Mouse (Mus musculus) embryonic stem cell, embryonic (primary cell): ENCODE results near the gene Fgfr2.

ENCODE experiments used
- CTCF ChIA-PET, 4 experiments: fragments of 300-600 bp in 2 of 4; fragments of 350-600 bp in 2 of 4; sonication (Branson Sonifier 250); formaldehyde crosslinking; loops; one replicate each; lab custom pipeline; 2022; ENCODE audit warnings: inconsistent platforms in 2 of 4; lab: Charles Lee
- POLR2A ChIA-PET, 4 experiments: fragments of 300-600 bp in 2 of 4; fragments of 350-600 bp in 2 of 4; sonication (Branson Sonifier 250); formaldehyde crosslinking; loops; one replicate each; lab custom pipeline; 2022; ENCODE audit warnings: antibody characterized with exemption in 4 of 4, inconsistent platforms in 1 of 4; lab: Charles Lee

Fgfr2 gene

GRCm38 (mm10) chr7:130251936-130252523 lies 2871.1 kb downstream of the Fgfr2 start:
- CTCF ChIA-PET: interaction anchor here in 2 of 4 experiments (0.8 to 1.2 kb wide), 2 partner anchors 13 to 21 kb away, joined by 5 to 6 read pairs; no protein-coding TSS in a partner anchor
- POLR2A ChIA-PET: interaction anchor here in 3 of 4 experiments (0.6 to 6.5 kb wide), 17 partner anchors 9 to 1513 kb away, joined by 3 to 63 read pairs (median 4); no protein-coding TSS in a partner anchor

- POLR2A ChIA-PET: interaction anchor here in 3 of 4 experiments (0.7 to 6.5 kb wide), 8 partner anchors 8 to 341 kb away, joined by 3 to 63 read pairs (median 4); no protein-coding TSS in a partner anchor
- CTCF ChIA-PET: interaction anchor here in 2 of 4 experiments (0.7 to 0.9 kb wide), 2 partner anchors 27 to 1733 kb away, joined by 3 to 6 read pairs; no protein-coding TSS in a partner anchor
These were observed 2872.2 kb downstream of the Fgfr2 start for GRCm38 (mm10) chr7:130250994-130251393.

GRCm38 (mm10) chr7:130248403-130248802 lies 2874.7 kb downstream of the Fgfr2 start:
- POLR2A ChIA-PET: interaction anchor here in 1 of 4 experiments (6.5 kb wide), 1 partner anchor 15 kb away, joined by 63 read pairs; no protein-coding TSS in a partner anchor
- CTCF ChIA-PET: interaction anchor here in 1 of 4 experiments (0.5 kb wide), 1 partner anchor 1026 kb away, joined by 3 read pairs; no protein-coding TSS in a partner anchor

- ChIA-PET POLR2A (no interaction called here), CTCF (no interaction called here)
These were observed 2875.3 kb downstream of the Fgfr2 start for GRCm38 (mm10) chr7:130247831-130248230.

- CTCF ChIA-PET: no interaction called here
- POLR2A ChIA-PET: interaction anchor here in 2 of 4 experiments (0.6 to 0.9 kb wide), 2 partner anchors 11 to 18 kb away, joined by 3 to 4 read pairs; no protein-coding TSS in a partner anchor
These were observed 2876.7 kb downstream of the Fgfr2 start for GRCm38 (mm10) chr7:130246483-130246882.

- CTCF ChIA-PET: no interaction called here
- POLR2A ChIA-PET: no interaction called here
These were observed 2878.6 kb downstream of the Fgfr2 start for GRCm38 (mm10) chr7:130244545-130244944.

- POLR2A ChIA-PET: interaction anchor here in 3 of 4 experiments (0.6 to 1.4 kb wide), 3 partner anchors 10 to 256 kb away, joined by 3 to 6 read pairs (median 3); no protein-coding TSS in a partner anchor
These were observed 2879.3 kb downstream of the Fgfr2 start for GRCm38 (mm10) chr7:130243811-130244210.

GRCm38 (mm10) chr7:130240191-130240590 lies 2883.0 kb downstream of the Fgfr2 start:
- CTCF ChIA-PET: no interaction called here
- POLR2A ChIA-PET: interaction anchor here in 2 of 4 experiments (0.6 to 1.6 kb wide), 2 partner anchors 13 to 111 kb away, joined by 5 read pairs; no protein-coding TSS in a partner anchor

More at GRCm38 (mm10) chr7:130243811-130244210, 2879.3 kb downstream of the Fgfr2 start:
- CTCF ChIA-PET: no interaction called here

- CTCF ChIA-PET: no interaction called here
- POLR2A ChIA-PET: no interaction called here
These were observed 2885.9 kb downstream of the Fgfr2 start for GRCm38 (mm10) chr7:130237244-130237643.

- ChIA-PET CTCF (no interaction called here), POLR2A (interaction anchor here in 1 of 4 experiments (0.7 kb wide), 1 partner anchor 134 kb away, joined by 4 read pairs; no protein-coding TSS in a partner anchor)
These were observed 2889.4 kb downstream of the Fgfr2 start for GRCm38 (mm10) chr7:130233777-130234176.

- POLR2A ChIA-PET: no interaction called here
- CTCF ChIA-PET: no interaction called here
These were observed 2893.1 kb downstream of the Fgfr2 start for GRCm38 (mm10) chr7:130230034-130230433.

- POLR2A ChIA-PET: interaction anchor here in 2 of 4 experiments (0.7 to 1.2 kb wide), 2 partner anchors 10 to 156 kb away, joined by 3 read pairs; no protein-coding TSS in a partner anchor
These were observed 2897.9 kb downstream of the Fgfr2 start for GRCm38 (mm10) chr7:130225227-130225626.

GRCm38 (mm10) chr7:130222633-130223354 lies 2900.4 kb downstream of the Fgfr2 start:
- CTCF ChIA-PET: interaction anchor here in 2 of 4 experiments (0.7 to 1.3 kb wide), 2 partner anchors 8 to 38 kb away, joined by 3 to 4 read pairs; no protein-coding TSS in a partner anchor
- POLR2A ChIA-PET: interaction anchor here in 1 of 4 experiments (1.4 kb wide), 1 partner anchor 16 kb away, joined by 3 read pairs; no protein-coding TSS in a partner anchor

More at GRCm38 (mm10) chr7:130225227-130225626, 2897.9 kb downstream of the Fgfr2 start:
- CTCF ChIA-PET: no interaction called here

- CTCF ChIA-PET: interaction anchor here in 1 of 4 experiments (1.3 kb wide), 1 partner anchor 39 kb away, joined by 4 read pairs; no protein-coding TSS in a partner anchor
- POLR2A ChIA-PET: interaction anchor here in 1 of 4 experiments (1.4 kb wide), 1 partner anchor 15 kb away, joined by 3 read pairs; no protein-coding TSS in a partner anchor
These were observed 2901.3 kb downstream of the Fgfr2 start for GRCm38 (mm10) chr7:130221661-130222387.

- POLR2A ChIA-PET: no interaction called here
- CTCF ChIA-PET: no interaction called here
These were observed 2902.5 kb downstream of the Fgfr2 start for GRCm38 (mm10) chr7:130220627-130221026.

GRCm38 (mm10) chr7:130219844-130220243 lies 2903.3 kb downstream of the Fgfr2 start:
- POLR2A ChIA-PET: no interaction called here
- CTCF ChIA-PET: no interaction called here

GRCm38 (mm10) chr7:130216272-130216671 lies 2906.9 kb downstream of the Fgfr2 start:
- ChIA-PET CTCF (no interaction called here), POLR2A (interaction anchor here in 3 of 4 experiments (0.6 to 1.2 kb wide), 9 partner anchors 9 to 47 kb away, joined by 3 to 4 read pairs (median 3); no protein-coding TSS in a partner anchor)
